Mouse (Mus musculus): ENCODE data around the gene Gm382. TPM values are rescaled to one million over a fixed set of nuclear protein-coding genes. Genes with fewer than 3 reads are reported as not detected.

Gm382 gene
- not detected in 2 replicates for polyA plus RNA-seq (2015; fragmentation: Nextera tagmentation; extraction: Ambion mirVana)

DNA sequence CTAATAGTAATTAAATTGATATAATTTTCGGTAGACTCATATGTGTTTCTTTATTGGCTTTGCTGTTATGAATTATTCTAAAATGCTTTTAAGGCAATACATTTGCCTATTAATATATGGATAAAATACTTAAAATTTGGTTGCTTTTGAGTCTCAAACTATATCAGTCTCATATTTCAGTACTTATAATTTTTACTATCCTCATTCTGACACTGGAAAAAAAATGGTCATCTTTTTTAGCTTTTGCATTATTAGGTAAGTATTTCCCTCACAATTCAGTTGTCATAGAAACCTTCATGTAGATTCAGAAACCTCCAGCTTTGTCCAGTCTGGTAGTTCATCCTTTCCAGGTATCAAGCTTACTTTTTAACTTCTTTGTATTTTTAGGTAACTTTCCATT lies at the start of gene Gm382:
Gene Gm382 (plus strand): TSS at position 301 of the 400 bp plus-strand sequence.
- DNase-seq (ENCODE audit: low spot score) (no peak), ATAC-seq (replicated peaks; ENCODE audit: low FRiP score, low read depth) (no peak)
- no peak for TF ChIP-seq CTCF (IDR thresholded peaks at IDR 0.05; ENCODE audit: low read depth)
- no peaks in the 10 kb centered on the region for H3K9me3 ChIP-seq (replicated peaks; ENCODE audit: low read length)
- H3K4me3 ChIP-seq (replicated peaks; ENCODE audit: low read depth, low read length), result no peak within 1 kb of the TSS
- 69% methylated on average over 1 of the region's 1 CpGs for WGBS
- no peak within 1 kb of the TSS for H3K27ac ChIP-seq
- no peaks in the 10 kb centered on the region for H3K4me1 ChIP-seq (replicated peaks; ENCODE audit: insufficient read depth, low read length)
- H3K4me2 ChIP-seq (ENCODE audit: low read length), result no peak within 1 kb of the TSS
- H3K27me3 ChIP-seq (ENCODE audit: insufficient read depth, low read length), result no peaks in the 10 kb centered on the region
- H3K9ac ChIP-seq (ENCODE audit: low read depth, low read length), result no peak within 1 kb of the TSS
- no peaks in the 10 kb centered on the region for H3K36me3 ChIP-seq (ENCODE audit: insufficient read depth, low read length)

DNA sequence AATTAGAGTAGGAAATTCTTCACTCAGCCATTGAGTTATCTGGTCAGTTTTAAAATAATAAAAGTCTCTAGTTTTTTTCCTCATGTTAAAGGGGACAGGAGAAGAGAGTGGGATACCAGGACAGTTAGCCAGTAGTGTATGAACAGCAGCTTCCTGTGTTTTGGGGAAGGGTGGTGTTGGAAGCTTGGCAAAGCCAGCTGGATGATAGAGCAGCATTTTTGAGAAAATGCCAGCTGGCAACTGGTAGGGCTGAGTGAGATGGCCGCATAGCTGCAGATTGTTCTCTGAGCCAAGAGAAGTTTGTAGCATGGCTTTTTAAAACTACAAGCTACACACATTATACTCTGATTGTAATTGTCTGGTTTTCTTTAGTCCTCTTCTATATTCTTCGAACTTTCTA lies 30.4 kb downstream of the Gm382 start:
- H3K4me1 ChIP-seq (replicated peaks; ENCODE audit: insufficient read depth, low read length), result no peaks in the 10 kb centered on the region
- TF ChIP-seq CTCF (IDR thresholded peaks at IDR 0.05; ENCODE audit: low read depth), result no peak
- ATAC-seq (replicated peaks; ENCODE audit: low FRiP score, low read depth), result no peak
- DNase-seq (ENCODE audit: low spot score), result no peak
- H3K9me3 ChIP-seq (replicated peaks; ENCODE audit: low read length), result no peaks in the 10 kb centered on the region
- no peaks in the 10 kb centered on the region for H3K27me3 ChIP-seq (ENCODE audit: insufficient read depth, low read length)
- WGBS, result 89% methylated on average over 2 of the region's 2 CpGs
- no peak overlapping the region for H3K4me2 ChIP-seq (ENCODE audit: low read length)
- H3K4me3 ChIP-seq (replicated peaks; ENCODE audit: low read depth, low read length), result no peak overlapping the region
- H3K9ac ChIP-seq (ENCODE audit: low read depth, low read length), result no peak overlapping the region
- H3K27ac ChIP-seq, result no peak overlapping the region
- no peaks in the 10 kb centered on the region for H3K36me3 ChIP-seq (ENCODE audit: insufficient read depth, low read length)

DNA sequence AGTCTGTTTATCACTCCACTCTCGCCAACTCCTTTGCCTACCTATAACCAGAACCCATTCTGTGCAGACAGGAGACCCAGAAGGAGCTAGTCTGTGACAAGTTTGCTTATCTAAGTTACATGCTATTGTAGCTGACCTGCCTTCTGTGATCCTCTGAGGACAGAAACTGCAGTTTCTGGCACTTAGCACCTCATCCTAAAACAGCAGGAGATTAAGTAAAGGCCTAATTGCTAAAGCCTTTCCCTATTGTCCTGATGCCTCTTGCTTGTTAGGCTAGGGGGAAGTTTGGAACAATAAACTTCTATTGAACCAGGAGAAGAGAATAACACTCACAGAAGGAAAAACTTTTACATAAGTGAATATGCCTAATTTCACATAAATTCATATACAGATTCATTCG lies 51.5 kb downstream of the Gm382 start:
- no peak for TF ChIP-seq CTCF (IDR thresholded peaks at IDR 0.05; ENCODE audit: low read depth)
- ATAC-seq (replicated peaks; ENCODE audit: low FRiP score, low read depth), result no peak

DNA sequence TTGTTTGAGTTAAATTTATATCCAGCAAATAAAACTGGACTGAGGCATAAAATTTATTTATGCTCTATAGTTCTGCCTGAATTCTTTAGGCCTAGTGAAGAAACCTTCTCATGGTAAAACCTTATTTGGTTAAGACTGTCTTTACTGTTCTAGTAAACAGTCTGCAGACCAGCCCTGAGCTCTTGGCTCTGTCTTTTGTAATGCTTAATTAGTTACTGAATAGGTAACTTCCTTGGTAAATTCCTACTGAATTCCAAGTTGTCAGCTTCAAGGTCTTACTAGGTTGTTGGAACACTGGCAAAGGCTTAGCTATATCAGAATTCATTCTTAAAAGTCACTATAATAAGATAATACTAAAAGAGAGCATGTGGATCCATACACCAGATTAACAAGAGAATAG lies 53.3 kb downstream of the Gm382 start:
- Histone ChIP-seq H3K9me3 (replicated peaks; ENCODE audit: low read length) (no peaks in the 10 kb centered on the region), H3K4me1 (replicated peaks; ENCODE audit: insufficient read depth, low read length) (no peaks in the 10 kb centered on the region), H3K36me3 (ENCODE audit: insufficient read depth, low read length) (no peaks in the 10 kb centered on the region), H3K27me3 (ENCODE audit: insufficient read depth, low read length) (no peaks in the 10 kb centered on the region), H3K27ac (no peak overlapping the region), H3K9ac (ENCODE audit: low read depth, low read length) (no peak overlapping the region), H3K4me2 (ENCODE audit: low read length) (no peak overlapping the region), H3K4me3 (replicated peaks; ENCODE audit: low read depth, low read length) (no peak overlapping the region)
- TF ChIP-seq CTCF (IDR thresholded peaks at IDR 0.05; ENCODE audit: low read depth), result no peak
- ATAC-seq (replicated peaks; ENCODE audit: low FRiP score, low read depth) (no peak), DNase-seq (ENCODE audit: low spot score) (no peak)

More for the DNA sequence above, 51.5 kb downstream of the Gm382 start:
- no peaks in the 10 kb centered on the region for H3K27me3 ChIP-seq (ENCODE audit: insufficient read depth, low read length)
- WGBS, result 75% methylated on average over 2 of the region's 2 CpGs
- H3K4me3 ChIP-seq (replicated peaks; ENCODE audit: low read depth, low read length), result no peak overlapping the region
- no peak overlapping the region for H3K9ac ChIP-seq (ENCODE audit: low read depth, low read length)
- no peak overlapping the region for H3K4me2 ChIP-seq (ENCODE audit: low read length)
- DNase-seq (ENCODE audit: low spot score), result no peak
- no peaks in the 10 kb centered on the region for H3K36me3 ChIP-seq (ENCODE audit: insufficient read depth, low read length)
- H3K4me1 ChIP-seq (replicated peaks; ENCODE audit: insufficient read depth, low read length), result no peaks in the 10 kb centered on the region
- no peak overlapping the region for H3K27ac ChIP-seq
- H3K9me3 ChIP-seq (replicated peaks; ENCODE audit: low read length), result no peaks in the 10 kb centered on the region

DNA sequence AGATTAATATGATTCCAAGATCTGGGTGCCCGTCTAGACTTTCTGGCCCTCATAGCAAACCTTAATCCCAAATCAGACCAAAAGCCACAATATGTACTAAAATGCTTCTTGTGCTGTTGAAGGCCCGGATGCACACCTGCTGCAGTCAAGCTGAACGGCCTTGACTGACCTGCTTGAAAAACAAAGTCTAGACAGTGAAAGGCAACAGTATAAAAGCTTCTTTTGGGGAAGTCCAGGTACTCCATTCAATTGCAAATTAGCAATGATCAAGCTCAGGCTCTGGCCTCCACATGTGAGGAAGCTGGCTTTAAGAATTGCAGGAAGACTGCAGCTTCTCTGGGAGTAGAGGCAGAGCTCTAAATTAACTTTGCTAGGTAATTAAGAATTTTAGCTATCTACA lies 54.2 kb downstream of the Gm382 start:
- ATAC-seq (replicated peaks; ENCODE audit: low FRiP score, low read depth) (no peak), DNase-seq (ENCODE audit: low spot score) (no peak)
- TF ChIP-seq CTCF (IDR thresholded peaks at IDR 0.05; ENCODE audit: low read depth), result no peak
- Histone ChIP-seq H3K36me3 (ENCODE audit: insufficient read depth, low read length) (no peaks in the 10 kb centered on the region), H3K4me1 (replicated peaks; ENCODE audit: insufficient read depth, low read length) (no peaks in the 10 kb centered on the region), H3K27me3 (ENCODE audit: insufficient read depth, low read length) (no peaks in the 10 kb centered on the region), H3K9ac (ENCODE audit: low read depth, low read length) (no peak overlapping the region), H3K4me3 (replicated peaks; ENCODE audit: low read depth, low read length) (no peak overlapping the region), H3K4me2 (ENCODE audit: low read length) (no peak overlapping the region), H3K9me3 (replicated peaks; ENCODE audit: low read length) (no peaks in the 10 kb centered on the region), H3K27ac (no peak overlapping the region)
- WGBS, result 86% methylated on average over 3 of the region's 3 CpGs

DNA sequence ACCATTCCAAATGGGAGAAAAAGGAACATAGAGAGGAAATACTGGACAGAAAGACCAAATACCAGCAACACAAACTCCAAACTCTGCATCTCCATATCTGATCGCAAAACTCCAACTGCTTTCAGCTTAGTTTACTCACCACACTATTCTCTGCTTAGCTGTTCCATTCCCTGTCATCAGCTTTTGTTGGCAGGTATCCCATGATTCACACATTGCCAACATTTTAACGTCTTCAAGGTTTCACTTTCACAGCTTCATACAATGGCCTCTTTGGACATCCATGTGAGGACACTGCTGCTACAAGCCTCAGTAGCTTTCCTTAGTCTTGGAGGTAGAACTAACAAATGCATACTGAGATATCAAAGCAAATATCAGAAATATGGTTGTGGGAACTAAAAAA lies 64.6 kb downstream of the Gm382 start:
- no peak for TF ChIP-seq CTCF (IDR thresholded peaks at IDR 0.05; ENCODE audit: low read depth)
- 74% methylated on average over 2 of the region's 2 CpGs for WGBS
- Histone ChIP-seq H3K27me3 (ENCODE audit: insufficient read depth, low read length) (no peaks in the 10 kb centered on the region), H3K9ac (ENCODE audit: low read depth, low read length) (no peak overlapping the region), H3K36me3 (ENCODE audit: insufficient read depth, low read length) (no peaks in the 10 kb centered on the region), H3K27ac (no peak overlapping the region), H3K4me2 (ENCODE audit: low read length) (no peak overlapping the region), H3K4me1 (replicated peaks; ENCODE audit: insufficient read depth, low read length) (no peaks in the 10 kb centered on the region), H3K4me3 (replicated peaks; ENCODE audit: low read depth, low read length) (no peak overlapping the region), H3K9me3 (replicated peaks; ENCODE audit: low read length) (no peaks in the 10 kb centered on the region)
- DNase-seq (ENCODE audit: low spot score) (no peak), ATAC-seq (replicated peaks; ENCODE audit: low FRiP score, low read depth) (no peak)

Other genes with a start within 250 kb of the Gm382 start
- gene 4932411N23Rik, start 224.1 kb upstream of the Gm382 start, polyA plus RNA-seq (2015; fragmentation: Nextera tagmentation; extraction: Ambion mirVana), result not detected in 2 replicates

All from kidney, postnatal 0 days (tissue).